Mouse (Mus musculus) heart, adult 18-20 months (tissue): ENCODE data around the gene Kcnip4. TPM values are rescaled to one million over a fixed set of nuclear protein-coding genes. Genes with fewer than 3 reads are reported as not detected.

Source experiments
- DNase-seq, 2 experiments: peaks; one replicate each; pipeline ENCODE4 v3.0.0; 2021 to 2022; ENCODE audit warnings: mixed read lengths in 1 of 2
- total RNA-seq, 2 experiments: library from RNA; stranded (reverse); gene quantifications; 2 replicates each; pipeline ENCODE4 v1.2.3; 2021

The Kcnip4 gene
- total RNA-seq, 2 experiments from 2014 or later = 0.35 TPM; not detected in 1

DNA sequence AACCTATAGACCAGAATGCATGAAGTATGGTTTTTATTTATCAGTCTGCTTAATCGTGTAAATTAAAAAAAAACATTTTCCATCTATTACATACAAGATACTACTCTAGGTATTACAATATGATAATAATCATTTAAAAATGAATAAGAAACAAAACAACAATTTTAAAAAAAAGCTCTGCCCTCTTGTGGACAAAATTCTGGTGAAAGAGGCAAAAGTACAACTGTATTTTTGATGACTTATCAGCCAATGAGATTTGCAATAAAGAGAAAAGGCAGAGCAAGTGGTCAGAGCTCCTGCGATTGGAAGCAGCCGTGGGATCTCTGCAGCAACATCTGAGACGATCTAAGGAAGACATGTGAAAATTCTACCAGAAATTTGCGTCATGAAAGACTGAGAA, 172.6 kb downstream of the Kcnip4 start:
- no peak for DNase-seq

- peak in 1 of 2 experiments; percentile 19 for DNase-seq
Observed at GRCm38 (mm10) chr5:49350126-49350909, 174.4 kb downstream of the Kcnip4 start.

DNA sequence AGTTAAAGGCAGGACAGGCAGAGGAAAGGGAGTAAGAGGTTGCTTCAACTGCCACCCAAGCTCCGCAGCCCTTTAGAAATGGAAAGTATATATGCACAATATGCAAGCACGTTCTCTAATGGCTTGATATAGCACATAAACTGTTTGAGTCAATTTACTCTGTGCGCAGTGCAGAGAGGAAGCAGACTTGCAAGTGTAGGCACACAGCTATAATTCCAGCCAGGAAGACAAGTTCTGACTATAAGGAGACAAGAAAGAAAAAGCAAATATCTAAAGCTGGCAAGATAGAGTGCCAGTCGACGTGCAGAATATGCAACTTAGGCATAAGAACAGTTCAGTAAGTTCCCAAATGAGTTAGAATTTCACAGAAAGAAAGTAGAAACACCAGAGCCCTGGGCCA, 175.2 kb downstream of the Kcnip4 start:
- no peak for DNase-seq

DNA sequence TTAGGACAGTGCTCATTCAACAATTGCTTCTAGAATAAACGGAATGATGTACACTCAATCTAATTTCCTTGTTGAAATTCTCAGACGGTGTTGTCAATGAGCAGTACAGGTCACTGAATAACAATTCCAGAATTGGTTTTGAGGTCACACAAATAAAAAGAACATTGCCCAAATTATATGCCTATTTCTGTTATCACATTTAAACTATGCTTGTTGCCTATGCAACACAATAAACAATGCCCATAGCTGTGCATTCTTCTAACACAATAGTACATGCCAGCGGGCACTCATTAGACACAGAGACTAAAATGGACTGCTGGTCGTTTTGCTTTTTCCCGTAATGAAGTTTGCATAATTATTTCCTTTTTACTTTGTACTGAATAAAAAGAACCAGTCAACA, 176.2 kb downstream of the Kcnip4 start:
- DNase-seq = no peak

DNA sequence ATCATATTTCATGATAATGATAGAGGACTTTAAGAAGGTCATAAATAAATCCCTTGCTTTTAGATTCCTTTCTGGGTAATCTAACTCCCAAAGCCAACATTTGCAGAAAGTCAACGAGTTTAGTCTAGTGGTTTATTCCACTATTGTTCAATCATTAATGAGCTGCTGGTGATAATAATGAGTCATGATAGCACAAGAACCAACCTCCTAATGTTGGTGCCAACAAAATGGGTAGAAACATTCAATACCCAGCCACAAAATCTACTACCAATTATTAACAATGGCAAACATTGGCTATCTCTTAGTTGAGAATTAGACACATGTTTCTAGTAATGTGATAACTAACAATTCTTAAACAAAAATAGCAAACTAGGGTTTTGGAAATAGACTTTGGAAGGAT, 180.1 kb downstream of the Kcnip4 start:
- no peak for DNase-seq

DNA sequence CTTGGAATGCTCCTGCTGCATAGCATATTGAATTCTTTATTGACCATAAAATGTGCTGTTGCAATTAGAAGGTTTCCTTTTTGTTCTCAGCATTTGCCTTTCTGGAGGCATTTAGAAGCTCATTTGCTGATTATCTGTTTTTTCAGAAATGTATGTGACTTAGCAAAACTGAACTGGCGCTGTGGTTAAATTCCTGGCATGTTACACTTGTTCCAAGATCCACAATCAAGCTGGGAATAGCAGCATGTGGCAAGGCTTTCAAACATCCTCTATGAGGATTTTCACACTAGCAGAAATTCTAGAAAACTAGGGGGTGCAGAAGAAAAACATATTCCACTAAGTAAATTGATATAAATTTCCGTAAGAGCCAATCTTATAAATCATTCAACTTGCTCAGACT, 187.5 kb downstream of the Kcnip4 start:
- DNase-seq = no peak

DNA sequence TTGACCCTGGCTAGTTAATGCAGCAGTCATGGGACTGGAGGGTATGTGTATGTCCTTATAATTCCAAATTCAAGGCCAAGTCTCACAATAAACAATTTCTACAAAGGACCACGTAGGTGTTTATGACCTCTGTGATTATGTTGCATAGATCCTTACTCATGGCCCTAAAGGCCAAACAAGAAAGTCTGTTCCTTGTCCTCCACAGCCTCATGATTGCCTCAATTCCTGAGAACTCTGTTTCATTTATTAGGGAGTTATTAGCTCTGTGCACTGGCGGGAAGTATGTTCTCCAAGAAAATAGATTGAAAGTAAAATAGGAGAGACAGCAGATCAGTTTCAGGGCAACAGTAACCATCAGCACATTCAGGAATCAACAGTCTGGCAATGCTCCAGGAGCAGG, 191.6 kb downstream of the Kcnip4 start:
- no peak for DNase-seq

GRCm38 (mm10) chr5:49329023-49329422, 195.7 kb downstream of the Kcnip4 start:
- DNase-seq = no peak

DNA sequence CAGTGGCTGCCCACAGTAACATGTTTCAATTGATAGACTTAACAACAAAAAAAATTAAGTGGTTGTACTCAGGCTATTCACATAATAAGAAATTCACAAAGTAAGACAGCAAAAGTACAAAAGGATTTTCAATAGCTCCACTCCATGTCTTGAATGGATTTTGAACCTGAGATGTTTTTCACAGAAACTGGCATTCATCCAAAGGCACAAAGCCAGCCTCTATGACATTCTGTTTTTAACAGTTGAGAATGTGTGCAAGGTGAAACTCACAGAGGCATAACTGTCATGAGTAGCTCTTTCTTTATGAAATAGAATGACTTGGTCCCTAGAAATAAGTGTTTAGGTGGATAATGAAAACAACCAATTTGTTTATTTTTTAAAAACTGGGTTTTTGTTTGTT, 206.0 kb downstream of the Kcnip4 start:
- no peak for DNase-seq

DNA sequence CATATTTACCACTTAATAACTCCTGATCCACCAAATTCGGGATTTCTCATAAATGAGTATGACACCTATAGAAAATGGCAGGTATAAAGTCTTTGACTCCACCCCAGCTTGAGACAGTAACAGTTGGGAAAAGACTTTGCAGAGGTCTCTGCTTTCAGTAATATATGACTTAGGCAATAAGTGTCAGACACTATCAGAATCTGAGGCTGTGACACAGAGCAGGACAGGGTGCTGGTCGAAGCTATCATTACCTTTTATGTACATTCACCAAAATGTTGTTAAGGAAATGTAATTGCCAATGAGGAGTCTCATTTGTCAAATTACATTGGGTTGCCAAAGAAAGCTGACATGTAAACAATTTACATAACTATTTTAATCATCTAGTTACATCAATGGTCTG, 206.8 kb downstream of the Kcnip4 start:
- DNase-seq = no peak

- DNase-seq = no peak
Observed at GRCm38 (mm10) chr5:49306796-49307195, 217.9 kb downstream of the Kcnip4 start.

DNA sequence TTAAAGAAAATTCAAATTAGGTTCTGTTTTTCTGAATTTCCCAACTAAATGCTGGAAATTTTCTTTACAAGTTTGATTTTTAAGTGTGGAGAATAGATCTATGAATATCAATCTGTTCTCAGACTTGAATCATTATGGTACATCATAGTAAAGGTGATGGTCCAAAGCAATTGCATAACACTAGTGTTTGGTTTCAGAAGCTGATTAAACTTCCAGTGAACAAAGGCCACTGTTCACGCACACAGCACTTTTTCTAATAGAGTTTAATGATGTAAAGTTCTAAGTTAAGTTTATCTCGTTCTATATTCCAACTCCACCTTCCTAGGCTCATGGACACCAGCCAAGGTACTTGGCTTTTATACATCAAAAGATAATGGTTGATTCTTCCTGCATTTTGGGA, 219.4 kb downstream of the Kcnip4 start:
- no peak for DNase-seq

- DNase-seq = no peak
Observed at GRCm38 (mm10) chr5:49298654-49299053, 226.1 kb downstream of the Kcnip4 start.

DNA sequence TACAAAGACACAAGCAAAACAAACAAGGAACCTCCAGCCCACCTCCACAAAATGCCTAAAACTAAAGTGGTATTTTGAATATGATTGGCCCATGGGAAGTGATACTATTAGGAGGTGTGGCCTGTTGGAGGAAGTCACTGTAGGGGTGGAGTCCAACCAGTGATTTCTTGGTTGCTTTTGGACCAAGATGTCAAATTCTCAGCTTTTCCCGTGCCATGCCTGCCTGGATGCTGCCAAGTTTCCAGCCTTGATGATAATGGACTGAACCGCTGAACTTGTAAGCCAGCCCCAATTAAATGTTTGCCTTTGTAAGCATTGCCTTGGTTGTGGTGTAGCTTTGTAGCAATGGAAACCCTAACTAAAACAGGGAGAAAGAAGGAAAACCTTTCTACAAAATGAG, 232.3 kb downstream of the Kcnip4 start:
- DNase-seq = peak in 1 of 2 experiments; percentile 4

DNA sequence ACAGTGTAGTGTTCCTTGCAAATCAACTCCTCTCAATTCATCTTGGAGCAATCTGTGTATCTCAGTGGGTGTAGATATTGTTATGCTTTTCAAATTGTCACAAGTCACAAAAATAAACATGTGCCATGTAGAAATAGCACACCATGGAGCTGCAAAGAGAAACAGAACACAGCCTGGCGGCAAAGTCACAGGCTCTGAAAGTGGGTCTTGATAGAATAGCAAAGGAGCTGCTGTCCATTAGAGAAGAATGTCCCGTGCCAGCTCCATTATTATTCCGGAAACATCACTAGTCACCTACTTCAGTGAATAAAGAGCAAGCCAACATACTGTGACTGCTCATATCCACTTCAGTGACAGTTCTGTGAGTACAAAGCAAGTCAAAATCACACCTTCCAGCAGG, 232.9 kb downstream of the Kcnip4 start:
- no peak for DNase-seq

DNA sequence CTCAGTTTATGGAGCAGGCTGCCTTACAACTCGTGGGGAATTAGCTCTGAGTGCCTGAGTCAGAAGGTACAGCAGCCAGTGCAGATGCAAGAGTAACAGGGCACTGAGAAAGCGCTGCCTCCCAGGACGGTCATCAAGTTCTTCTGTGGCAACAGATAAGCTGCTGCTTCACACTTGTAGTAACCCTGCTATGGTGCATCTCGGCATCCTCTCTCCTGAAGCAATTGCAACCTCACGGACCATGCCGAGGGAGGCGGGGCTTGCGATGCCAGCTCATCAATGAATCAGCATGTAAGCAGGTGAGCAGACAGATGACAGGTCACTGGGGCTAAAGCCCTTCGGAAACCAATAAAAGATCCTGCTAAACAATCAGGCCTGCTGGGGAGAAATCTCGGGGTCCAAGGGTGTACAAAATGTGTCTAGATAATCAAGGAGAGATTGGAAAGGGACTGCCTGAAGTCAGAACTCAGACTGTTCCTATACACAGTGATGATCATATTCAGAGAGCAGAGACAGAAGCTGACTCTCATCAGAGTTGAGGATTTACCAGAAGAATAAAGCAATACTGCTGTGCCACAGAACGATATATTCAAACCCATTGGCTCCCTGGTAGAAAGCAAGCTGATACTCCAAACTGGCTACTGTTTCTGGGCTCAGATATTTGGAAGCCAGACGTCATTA, 239.1 kb downstream of the Kcnip4 start:
- DNase-seq = no peak

- no peak for DNase-seq
Observed at GRCm38 (mm10) chr5:49284776-49285175, 239.9 kb downstream of the Kcnip4 start.

DNA sequence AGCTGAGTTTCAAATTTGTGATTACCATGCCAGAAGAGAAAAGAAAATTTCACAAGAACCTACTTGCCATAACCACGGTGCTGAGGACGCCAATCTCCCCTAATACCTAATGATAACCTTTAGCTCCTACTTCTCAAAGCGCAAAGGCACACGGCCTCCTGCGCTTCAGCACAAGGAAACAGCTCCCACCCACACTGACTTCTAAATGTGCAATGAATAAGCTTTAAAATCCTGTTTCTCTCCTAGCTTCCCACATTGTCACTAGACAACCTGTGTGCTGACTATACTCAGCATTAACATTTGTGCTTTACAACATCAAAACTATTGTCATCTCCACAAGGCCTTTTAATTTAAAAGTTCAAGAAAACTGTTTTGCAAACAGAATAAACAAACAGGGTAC, 241.3 kb downstream of the Kcnip4 start:
- no peak for DNase-seq

DNA sequence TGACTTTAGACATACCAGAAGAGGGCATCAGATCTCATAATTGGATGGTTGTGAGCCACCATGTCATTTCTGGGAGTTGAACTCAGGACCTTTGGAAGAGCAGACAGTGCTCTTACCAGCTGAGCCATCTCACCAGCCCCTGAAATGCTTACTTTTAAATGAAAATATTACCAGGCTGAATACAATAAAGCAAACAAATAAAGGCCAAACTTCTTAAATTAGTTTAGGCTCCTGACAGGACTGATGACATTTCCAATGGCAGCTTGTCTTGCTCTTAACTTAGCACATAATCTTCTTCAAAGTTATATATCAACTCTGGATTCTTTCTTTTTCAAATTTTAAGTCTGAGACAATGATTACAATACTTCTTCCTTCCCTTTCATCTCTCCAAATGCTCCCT, 252.8 kb downstream of the Kcnip4 start:
- DNase-seq = no peak

- DNase-seq = no peak
Observed at GRCm38 (mm10) chr5:49268807-49269206, 255.9 kb downstream of the Kcnip4 start.

- DNase-seq = peak in 1 of 2 experiments; percentile 6
Observed at GRCm38 (mm10) chr5:49259356-49259755, 265.4 kb downstream of the Kcnip4 start.

GRCm38 (mm10) chr5:49256850-49257249, 267.9 kb downstream of the Kcnip4 start:
- DNase-seq = no peak

DNA sequence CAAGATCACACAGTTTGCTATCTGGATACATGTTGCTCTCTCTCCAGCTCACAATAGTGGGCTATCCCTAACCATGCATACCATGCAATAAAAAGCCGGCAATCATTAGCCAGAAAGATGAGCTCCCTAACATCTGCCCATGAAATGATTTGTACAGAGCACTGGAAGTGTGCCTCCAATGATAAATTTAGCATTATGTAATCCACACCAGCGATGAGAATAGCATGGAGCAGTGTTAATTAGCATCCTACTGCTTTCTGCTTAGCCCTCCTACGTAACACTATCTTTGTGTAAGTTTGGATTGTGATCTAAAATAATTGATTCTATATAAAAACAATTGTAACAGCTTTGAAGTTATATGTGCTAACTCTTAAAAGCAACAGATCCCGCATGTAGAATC, 268.7 kb downstream of the Kcnip4 start:
- DNase-seq = no peak

DNA sequence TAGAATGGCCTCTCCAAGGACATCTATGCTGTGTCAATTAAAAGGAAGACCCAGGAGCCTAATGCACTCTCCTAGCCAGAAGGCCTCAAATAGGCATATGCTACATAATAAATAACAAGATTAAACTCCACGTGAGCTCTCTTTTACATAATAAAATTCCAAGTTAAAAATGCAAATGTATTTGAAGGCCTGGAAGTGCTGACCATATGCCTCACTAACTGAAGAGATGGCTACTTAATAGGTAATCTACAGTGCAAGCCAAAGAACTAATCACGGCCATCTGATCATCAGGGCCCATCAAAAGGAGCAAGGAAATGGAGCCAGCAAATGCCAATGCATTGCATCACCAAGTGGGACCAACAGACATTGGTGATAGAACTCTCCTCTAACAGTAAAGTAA, 277.6 kb downstream of the Kcnip4 start:
- DNase-seq = no peak
